Mouse (Mus musculus) liver, embryonic 14.5 days (tissue): Measurements from ENCODE around the gene Cerk. TPM values are rescaled to one million over a fixed set of nuclear protein-coding genes. Genes with fewer than 3 reads are reported as not detected.

Experiments used
- ATAC-seq: fragments of 200-750 bp; cut with Nextera tagmentation; 2 replicates; pipeline ENCODE4 v1.8.0; 2017; ENCODE audit warnings: moderate number of reproducible peaks, mild to moderate bottlenecking, moderate library complexity; ENCODE audit not compliant: insufficient read depth
- DNase-seq, 3 experiments: peaks; one replicate each; pipeline ENCODE4 v3.0.0-alpha.2; 2012 to 2013; ENCODE audit warnings: low read depth in 3 of 3, low spot score in 3 of 3
- H3K27ac ChIP-seq: fragments of 300-500 bp; sonication (generic); 2 replicates; pipeline ENCODE4 v1.5.1; 2014; ENCODE audit warnings: moderate library complexity, mild to moderate bottlenecking, control low read depth, inconsistent platforms
- H3K27me3 ChIP-seq: fragments of 300-500 bp; sonication (generic); 2 replicates; pipeline ENCODE4 v1.6.1; 2014; ENCODE audit warnings: mild to moderate bottlenecking, low read length, moderate library complexity; ENCODE audit not compliant: control insufficient read depth, insufficient read depth
- H3K36me3 ChIP-seq: fragments of 300-500 bp; sonication (generic); replicated peaks from 2 replicates; pipeline ENCODE4 v1.6.1; 2014; ENCODE audit warnings: low read depth; ENCODE audit not compliant: control insufficient read depth, insufficient read depth
- H3K4me1 ChIP-seq, 2 experiments: fragments of 200-500 bp in 1 of 2; fragments of 300-500 bp in 1 of 2; sonication (generic) in 1 of 2; replicated peaks; 2 replicates each; pipeline ENCODE4 v1.6.1; 2012 to 2014; ENCODE audit warnings: antibody characterized with exemption in 1 of 2, inconsistent platforms in 1 of 2, low read length in 1 of 2; ENCODE audit not compliant: control insufficient read depth in 2 of 2, insufficient read depth in 2 of 2
- H3K4me2 ChIP-seq: fragments of 300-500 bp; sonication (generic); 2 replicates; pipeline ENCODE4 v1.6.1; 2014; ENCODE audit warnings: low read depth, mild to moderate bottlenecking, control low read depth, moderate library complexity
- H3K4me3 ChIP-seq, 2 experiments: fragments of 200-500 bp in 1 of 2; fragments of 300-500 bp in 1 of 2; sonication (generic) in 1 of 2; 2 replicates each; pipeline ENCODE4 v1.5.1; 2012 to 2014; ENCODE audit warnings: low read depth in 2 of 2, low read length in 2 of 2, mild to moderate bottlenecking in 2 of 2, control low read depth in 1 of 2, inconsistent platforms in 1 of 2, moderate library complexity in 1 of 2; ENCODE audit not compliant: insufficient read depth in 1 of 2
- H3K9ac ChIP-seq: fragments of 300-500 bp; sonication (generic); replicated peaks from 2 replicates; pipeline ENCODE4 v1.6.1; 2014; ENCODE audit warnings: mild to moderate bottlenecking, control low read depth, moderate library complexity
- H3K9me3 ChIP-seq: fragments of 300-500 bp; sonication (generic); 2 replicates; pipeline ENCODE4 v1.6.1; 2016; ENCODE audit warnings: low read length, mixed read lengths; ENCODE audit not compliant: control insufficient read depth
- CTCF ChIP-seq: IDR thresholded peaks from 2 replicates; pipeline ENCODE4 v1.5.1; 2016; ENCODE audit warnings: antibody characterized with exemption, low read depth, control low read depth
- EP300 ChIP-seq: IDR thresholded peaks from 2 replicates; pipeline ENCODE4 v1.6.1; 2016; ENCODE audit warnings: antibody characterized with exemption, low read depth
- WGBS: fragments of 180-500 bp; shearing (Covaris S2); extraction: QIAGEN DNeasy Blood & Tissue Kit; methylation state at CpG from one replicate; pipeline ENCODE4 v1.1.7; 2014; ENCODE audit not compliant: insufficient replicate concordance; 5-methylcytosine and 5-hydroxymethylcytosine counted together
- polyA plus RNA-seq, 2 experiments: library from polyadenylated mRNA; depleted of rRNA in 1 of 2; stranded (reverse) in 1 of 2; unstranded in 1 of 2; fragments of >200 nt; fragmentation: Nextera tagmentation in 1 of 2; extraction: Ambion mirVana in 1 of 2; gene quantifications; 2 replicates each; pipeline versions ENCODE4 v1.2.1 to v1.2.3; 2012 to 2014

Cerk gene
- polyA plus RNA-seq, 2 experiments, result 2.7 to 2.9 TPM

- Histone ChIP-seq H3K4me3 (no peak overlapping the region), H3K36me3 (no peaks in the 10 kb centered on the region), H3K9ac (no peak overlapping the region), H3K27me3 (no peaks in the 10 kb centered on the region), H3K9me3 (no peaks in the 10 kb centered on the region), H3K4me1 (no peaks in the 10 kb centered on the region), H3K4me2 (no peak overlapping the region), H3K27ac (no peak overlapping the region)
- WGBS, result 69% methylated on average over 5 of the region's 5 CpGs
- no peak for ATAC-seq
- DNase-seq, result no peak
- TF ChIP-seq EP300 (no peak), CTCF (no peak)
Measured at GRCm38 (mm10) chr15:86156492-86156891, 29.4 kb downstream of the Cerk start.

GRCm38 (mm10) chr15:86153481-86153960 is 32.4 kb downstream of the Cerk start:
- ATAC-seq, result no peak
- Histone ChIP-seq H3K36me3 (no peaks in the 10 kb centered on the region), H3K4me1 (no peaks in the 10 kb centered on the region), H3K9me3 (no peaks in the 10 kb centered on the region), H3K27ac (no peak overlapping the region), H3K4me2 (no peak overlapping the region), H3K4me3 (no peak overlapping the region), H3K27me3 (no peaks in the 10 kb centered on the region), H3K9ac (no peak overlapping the region)
- no peak for TF ChIP-seq CTCF
- no peak for TF ChIP-seq EP300
- WGBS, result 76% methylated on average over 12 of the region's 12 CpGs
- no peak for DNase-seq

GRCm38 (mm10) chr15:86150593-86150992 is 35.3 kb downstream of the Cerk start:
- H3K36me3 ChIP-seq, result no peaks in the 10 kb centered on the region
- no peak overlapping the region for H3K4me3 ChIP-seq
- no peak overlapping the region for H3K4me2 ChIP-seq
- no peaks in the 10 kb centered on the region for H3K27me3 ChIP-seq
- no peaks in the 10 kb centered on the region for H3K9me3 ChIP-seq
- ATAC-seq (no peak), DNase-seq (no peak)
- no peak overlapping the region for H3K27ac ChIP-seq
- WGBS, result 70% methylated on average over 4 of the region's 4 CpGs
- H3K4me1 ChIP-seq, result no peaks in the 10 kb centered on the region
- TF ChIP-seq CTCF, result no peak
- no peak for TF ChIP-seq EP300
- H3K9ac ChIP-seq, result no peak overlapping the region

GRCm38 (mm10) chr15:86146922-86147321 is 39.0 kb downstream of the Cerk start:
- no peaks in the 10 kb centered on the region for H3K9me3 ChIP-seq
- no peak overlapping the region for H3K27ac ChIP-seq
- ATAC-seq (no peak), DNase-seq (no peak)
- TF ChIP-seq EP300, result no peak
- TF ChIP-seq CTCF, result no peak
- H3K27me3 ChIP-seq, result no peaks in the 10 kb centered on the region
- H3K4me3 ChIP-seq, result no peak overlapping the region
- H3K4me1 ChIP-seq, result no peaks in the 10 kb centered on the region
- 70% methylated on average over 8 of the region's 8 CpGs for WGBS
- no peak overlapping the region for H3K4me2 ChIP-seq
- no peaks in the 10 kb centered on the region for H3K36me3 ChIP-seq
- H3K9ac ChIP-seq, result no peak overlapping the region

GRCm38 (mm10) chr15:86145046-86145445 is 40.9 kb downstream of the Cerk start:
- Histone ChIP-seq H3K27ac (no peak overlapping the region), H3K4me3 (no peak overlapping the region), H3K36me3 (no peaks in the 10 kb centered on the region), H3K27me3 (no peaks in the 10 kb centered on the region), H3K9me3 (no peaks in the 10 kb centered on the region), H3K4me2 (no peak overlapping the region), H3K4me1 (no peaks in the 10 kb centered on the region), H3K9ac (no peak overlapping the region)
- TF ChIP-seq CTCF (no peak), EP300 (no peak)
- DNase-seq, result no peak
- 70% methylated on average over 7 of the region's 7 CpGs for WGBS
- no peak for ATAC-seq
